Mouse (Mus musculus) E14TG2a.4 (cell line): ENCODE results near the gene Htatip2.

Experiments used
- CTCF ChIP-seq: conservative IDR thresholded peaks from 2 replicates; pipeline ENCODE4 v1.5.1; 2014; ENCODE audit warnings: low read length
- NANOG ChIP-seq: IDR thresholded peaks from 2 replicates; pipeline ENCODE4 v1.6.1; 2014; ENCODE audit warnings: borderline replicate concordance, low read length, mixed read lengths
- POU5F1 ChIP-seq: IDR thresholded peaks from 2 replicates; pipeline ENCODE4 v1.6.1; 2014; ENCODE audit warnings: low read length, borderline replicate concordance

GRCm38 (mm10) chr7:49785141-49785540 is 26.2 kb downstream of the Htatip2 start:
- TF ChIP-seq CTCF (no peak), NANOG (no peak), POU5F1 (no peak)
